Mouse (Mus musculus) CH12.LX (cell line): Measurements from ENCODE around the gene Gga1. TPM values are rescaled to one million over a fixed set of nuclear protein-coding genes. Genes with fewer than 3 reads are reported as not detected.

Source experiments
- DNase-seq: peaks from one replicate; pipeline ENCODE4 v3.0.0-alpha.2; 2013; ENCODE audit errors: extremely low read depth
- H3K27ac ChIP-seq: 2 replicates; pipeline ENCODE4 v1.5.1; 2012; ENCODE audit warnings: low read depth, mild to moderate bottlenecking, control low read depth, moderate library complexity; ENCODE audit not compliant: insufficient read depth
- H3K27me3 ChIP-seq: replicated peaks from 2 replicates; pipeline ENCODE3; 2012; ENCODE audit warnings: inconsistent platforms
- H3K36me3 ChIP-seq, 2 experiments: replicated peaks in 1 of 2; 2 replicates each; pipeline versions ENCODE3 to v1.6.1; 2012; ENCODE audit warnings: inconsistent platforms in 1 of 2, low read length in 1 of 2, mild to moderate bottlenecking in 1 of 2, mixed read lengths in 1 of 2, moderate library complexity in 1 of 2; ENCODE audit not compliant: control insufficient read depth in 1 of 2, insufficient read depth in 1 of 2
- H3K4me1 ChIP-seq, 2 experiments: 2 replicates each; pipeline ENCODE4 v1.6.1; 2012; ENCODE audit warnings: inconsistent platforms in 1 of 2, moderate library complexity in 1 of 2; ENCODE audit not compliant: insufficient read depth in 2 of 2, control insufficient read depth in 1 of 2
- H3K4me2 ChIP-seq: 2 replicates; pipeline ENCODE4 v1.6.1; 2012; ENCODE audit warnings: low read depth, mild to moderate bottlenecking, control low read depth; ENCODE audit not compliant: poor library complexity, insufficient read depth, severe bottlenecking
- H3K4me3 ChIP-seq, 3 experiments: fragments of 150-350 bp in 1 of 3; sonication (generic) in 1 of 3; replicated peaks in 1 of 3; 2 replicates each; pipeline versions ENCODE3 to v1.5.1; 2011 to 2012; ENCODE audit warnings: low read depth in 2 of 3, low read length in 2 of 3, mild to moderate bottlenecking in 2 of 3, moderate library complexity in 2 of 3, control low read depth in 1 of 3, improper control_type of control experiment in 1 of 3, inconsistent platforms in 1 of 3, mixed read lengths in 1 of 3; ENCODE audit not compliant: poor library complexity in 1 of 3
- H3K79me2 ChIP-seq: replicated peaks from 2 replicates; pipeline ENCODE4 v1.6.1; 2012; ENCODE audit warnings: mild to moderate bottlenecking, moderate library complexity; ENCODE audit not compliant: control insufficient read depth, poor library complexity, insufficient read depth, severe bottlenecking; ENCODE audit errors: extremely low read depth
- H3K9ac ChIP-seq: 2 replicates; pipeline ENCODE4 v1.6.1; 2012; ENCODE audit warnings: low read depth, mild to moderate bottlenecking, control low read depth, moderate library complexity; ENCODE audit not compliant: insufficient read depth
- H3K9me3 ChIP-seq: replicated peaks from 2 replicates; pipeline ENCODE3; 2012; ENCODE audit warnings: low read length, inconsistent platforms, mixed read lengths
- BHLHE40 ChIP-seq: IDR thresholded peaks from 2 replicates; pipeline ENCODE4 v1.6.1; 2011; ENCODE audit warnings: mild to moderate bottlenecking, low read depth, low read length, improper control_type of control experiment
- CTCF ChIP-seq, 2 experiments: IDR thresholded peaks in 1 of 2; conservative IDR thresholded peaks in 1 of 2; 2 replicates each; pipeline ENCODE4 v1.5.1; 2011 to 2012; ENCODE audit warnings: low read depth in 2 of 2, low read length in 2 of 2, improper control_type of control experiment in 1 of 2, inconsistent platforms in 1 of 2, mild to moderate bottlenecking in 1 of 2, moderate library complexity in 1 of 2
- ELF1 ChIP-seq: IDR thresholded peaks from 2 replicates; pipeline ENCODE4 v1.6.1; 2014; ENCODE audit warnings: low read depth, mild to moderate bottlenecking, inconsistent platforms, low read length, improper control_type of control experiment
- EP300 ChIP-seq: IDR thresholded peaks from 2 replicates; pipeline ENCODE4 v1.6.1; 2011; ENCODE audit warnings: low read length, improper control_type of control experiment
- JUND ChIP-seq: conservative IDR thresholded peaks from 2 replicates; pipeline ENCODE4 v1.6.1; 2011; ENCODE audit warnings: low read depth, low read length, improper control_type of control experiment
- KAT2A ChIP-seq: IDR thresholded peaks from 2 replicates; pipeline ENCODE4 v1.6.1; 2012; ENCODE audit warnings: low read length, improper control_type of control experiment, inconsistent platforms; ENCODE audit not compliant: insufficient replicate concordance
- MAFK ChIP-seq: IDR thresholded peaks from 2 replicates; pipeline ENCODE4 v1.6.1; 2011; ENCODE audit warnings: low read length, improper control_type of control experiment; ENCODE audit not compliant: insufficient replicate concordance
- MAZ ChIP-seq: IDR thresholded peaks from 2 replicates; pipeline ENCODE4 v1.6.1; 2012; ENCODE audit warnings: low read depth, mild to moderate bottlenecking, inconsistent platforms, low read length, improper control_type of control experiment, moderate library complexity
- MXI1 ChIP-seq: IDR thresholded peaks from 2 replicates; pipeline ENCODE4 v1.6.1; 2011; ENCODE audit warnings: mild to moderate bottlenecking, low read depth, low read length, improper control_type of control experiment
- NELFE ChIP-seq: IDR thresholded peaks from 2 replicates; pipeline ENCODE4 v1.6.1; 2011; ENCODE audit warnings: low read depth, low read length, improper control_type of control experiment
- NRF1 ChIP-seq: IDR thresholded peaks from 2 replicates; pipeline ENCODE4 v1.6.1; 2014; ENCODE audit warnings: low read depth, mild to moderate bottlenecking, inconsistent platforms, low read length, improper control_type of control experiment, moderate library complexity
- PAX5 ChIP-seq: IDR thresholded peaks from 2 replicates; pipeline ENCODE4 v1.6.1; 2012; ENCODE audit warnings: low read length, inconsistent platforms, mixed read lengths
- POLR2AphosphoS2 ChIP-seq: IDR thresholded peaks from 2 replicates; pipeline ENCODE4 v1.6.1; 2011; ENCODE audit warnings: low read depth, low read length, improper control_type of control experiment
- RAD21 ChIP-seq: IDR thresholded peaks from 2 replicates; pipeline ENCODE4 v1.6.1; 2011; ENCODE audit warnings: low read depth, mild to moderate bottlenecking, low read length, improper control_type of control experiment, moderate library complexity
- SMC3 ChIP-seq: IDR thresholded peaks from 2 replicates; pipeline ENCODE4 v1.6.1; 2011; ENCODE audit warnings: low read depth, low read length, improper control_type of control experiment
- TBP ChIP-seq: conservative IDR thresholded peaks from 2 replicates; pipeline ENCODE4 v1.6.1; 2011; ENCODE audit warnings: low read depth, low read length, improper control_type of control experiment
- TCF12 ChIP-seq: IDR thresholded peaks from 2 replicates; pipeline ENCODE4 v1.6.1; 2014; ENCODE audit warnings: low read depth, mild to moderate bottlenecking, inconsistent platforms, low read length, improper control_type of control experiment
- UBTF ChIP-seq: IDR thresholded peaks from 2 replicates; pipeline ENCODE4 v1.6.1; 2012; ENCODE audit warnings: low read depth, mild to moderate bottlenecking, inconsistent platforms, low read length, improper control_type of control experiment, moderate library complexity
- ZMIZ1 ChIP-seq: IDR thresholded peaks from 2 replicates; pipeline ENCODE4 v1.6.1; 2012; ENCODE audit warnings: low read depth, mild to moderate bottlenecking, inconsistent platforms, low read length, improper control_type of control experiment
- dilution Hi-C: fragments of 300-500 bp; cut with MboI; formaldehyde crosslinking; loops from 2 replicates; pipeline ENCODE4 v1.14.3; 2020; ENCODE audit warnings: low sequenced_read_pairs; ENCODE audit not compliant: extremely low pct_unique_long_range_greater_than_20kb, extremely low pct_ligation_motif_present
- in situ Hi-C: fragments of 300-500 bp; cut with MboI; formaldehyde crosslinking; loops from 3 replicates; pipeline ENCODE4 v1.14.3; 2019; ENCODE audit warnings: low sequenced_read_pairs, low pct_ligation_motif_present, low pct_unique_long_range_greater_than_20kb, mixed read lengths
- polyA plus RNA-seq: library from polyadenylated mRNA; unstranded; fragments of >175 nt; gene quantifications from 2 replicates; pipeline ENCODE4 v1.2.1, GENCODE M21; 2012; ENCODE audit warnings: low read depth; ENCODE audit not compliant: insufficient read length
- total RNA-seq, 2 experiments: library from RNA; depleted of rRNA; stranded (reverse); fragments of 300-350 nt in 1 of 2; fragments of >200 nt in 1 of 2; gene quantifications; 2 replicates each; pipeline ENCODE4 v1.2.3; 2012 to 2014

Gga1 gene
- total and polyA plus RNA-seq, 3 experiments: 5.7 to 24.5 (median 13.7) TPM

DNA sequence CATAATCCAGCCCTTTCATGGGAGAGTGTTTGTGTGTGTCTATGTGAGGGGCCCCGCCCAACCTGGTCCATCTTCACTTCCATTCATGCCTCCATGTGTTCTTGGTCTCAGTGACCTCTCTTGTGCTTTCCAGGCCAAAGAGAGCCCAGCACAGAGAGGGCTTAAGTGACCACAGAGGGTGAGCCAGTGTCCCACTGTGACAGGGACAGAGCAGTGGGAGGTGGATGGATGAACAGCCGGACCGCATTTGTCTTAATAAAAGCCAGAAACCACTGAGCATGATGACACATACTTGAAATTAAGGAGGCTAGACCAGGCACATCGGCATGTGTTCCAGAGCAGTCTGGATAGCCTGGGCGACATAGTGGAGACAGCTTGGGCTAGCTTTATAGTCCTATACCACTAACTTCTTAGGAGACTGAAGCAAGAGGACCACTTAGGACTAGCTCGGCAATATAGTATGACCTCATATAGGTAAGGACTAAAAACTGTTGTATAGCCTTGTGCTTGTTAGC, 53.3 kb downstream of the Gga1 start:
- H3K9me3 ChIP-seq: no peaks in the 10 kb centered on the region
- H3K4me1 ChIP-seq: peaks cover 9 to 41% of the 10 kb centered on the region in 2 experiments; a peak in 3 of 4 replicates
- 0 out of 2 replicates have a peak overlapping the region, but pooled peaks have one; percentile 22 for H3K27ac ChIP-seq
- TF ChIP-seq PAX5 (no peak), CTCF (conservative IDR thresholded peaks at IDR 0.05 in 1 of 2, IDR thresholded peaks at IDR 0.05 in 1 of 2; ENCODE audit: low read depth in 2 of 2, low read length in 2 of 2) (no peak), ZMIZ1 (no peak), NRF1 (no peak)
- TF ChIP-seq, all 38 proteins: peak for 0
- dilution Hi-C loops: no loop called here
- Histone ChIP-seq H3K27me3 (no peaks in the 10 kb centered on the region), H3K9ac (no peak overlapping the region), H3K4me3 (no peak overlapping the region), H3K4me2 (no peak overlapping the region), H3K36me3 (peaks cover 12 to 25% of the 10 kb centered on the region in 2 experiments), H3K79me2 (peaks cover 4% of the 10 kb centered on the region; the same call in 1 of the 2 replicates)
- no peak for DNase-seq
- in situ Hi-C loops: no loop called here

DNA sequence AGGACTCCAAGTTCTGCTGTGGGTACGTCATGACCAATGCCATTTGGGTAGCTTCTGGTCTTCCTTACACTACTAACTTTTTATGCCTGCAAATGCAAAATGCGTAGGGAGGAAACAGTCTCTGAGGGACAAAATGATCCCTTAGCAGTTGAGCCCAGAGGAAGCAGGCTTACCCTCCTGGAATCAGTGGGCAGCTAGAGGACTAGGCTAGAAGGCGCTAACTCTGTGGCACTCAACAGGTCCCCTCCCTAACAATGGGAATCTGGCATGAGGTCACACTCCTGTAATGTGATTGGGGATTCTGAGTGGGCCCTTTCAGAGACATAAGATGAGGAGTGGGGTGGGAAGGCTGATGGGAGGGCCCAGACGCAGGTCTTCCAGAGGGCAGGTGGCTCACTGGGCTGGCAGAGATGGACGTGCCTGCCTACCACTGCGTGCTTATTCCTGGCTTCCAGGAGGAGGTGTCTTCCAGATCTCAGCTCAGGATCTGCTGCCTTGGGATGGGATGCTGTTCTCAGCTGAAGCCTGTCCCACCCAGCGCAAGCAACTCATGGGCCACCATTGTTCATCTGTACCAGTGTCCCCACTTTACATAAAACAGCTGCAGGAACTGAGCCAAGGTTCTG, 53.9 kb downstream of the Gga1 start:
- no peak overlapping the region for H3K9ac ChIP-seq
- no peak for DNase-seq
- H3K27me3 ChIP-seq: no peaks in the 10 kb centered on the region
- H3K4me1 ChIP-seq: peaks cover 4 to 37% of the 10 kb centered on the region in 2 experiments
- in situ Hi-C loops (no loop called here), dilution Hi-C loops (no loop called here)
- H3K36me3 ChIP-seq: peaks cover 12 to 25% of the 10 kb centered on the region in 2 experiments
- H3K4me2 ChIP-seq: no peak overlapping the region
- peaks cover 11% of the 10 kb centered on the region; the same call in 1 of the 2 replicates for H3K79me2 ChIP-seq
- TF ChIP-seq TBP (no peak), MAFK (no peak), PAX5 (no peak), SMC3 (no peak), POLR2AphosphoS2 (peak; percentile 64; the same call in 1 of the 2 replicates), ZMIZ1 (0 out of 2 replicates have a peak, but pooled peaks have one; percentile 7)
- TF ChIP-seq, all 38 proteins: peak for 2
- Histone ChIP-seq H3K4me3 (no peak overlapping the region), H3K9me3 (no peaks in the 10 kb centered on the region), H3K27ac (peak overlapping the region; percentile 18; the same call in 1 of the 2 replicates)

DNA sequence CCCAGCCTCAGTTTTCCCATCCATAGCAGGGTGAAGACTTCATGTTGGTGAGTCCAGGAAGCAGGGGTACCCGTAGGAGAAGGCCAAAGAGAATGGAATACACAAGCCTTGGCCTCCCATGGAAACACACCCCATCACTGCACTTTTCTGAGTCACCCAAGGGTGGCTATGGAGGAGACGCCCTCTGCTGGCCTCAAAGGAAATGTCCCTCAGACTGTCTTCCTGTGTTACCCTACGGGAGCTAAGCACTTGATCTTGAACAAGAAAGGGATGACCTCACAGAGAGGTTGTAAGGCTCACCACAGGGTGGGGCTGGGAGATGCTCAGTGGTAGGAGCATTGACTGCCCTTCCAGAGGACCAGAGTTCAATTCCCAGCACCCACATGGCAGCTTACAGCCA, 54.6 kb downstream of the Gga1 start:
- H3K4me3 ChIP-seq: no peak overlapping the region
- H3K9ac ChIP-seq: no peak overlapping the region
- no peaks in the 10 kb centered on the region for H3K27me3 ChIP-seq
- peaks cover 8 to 40% of the 10 kb centered on the region in 2 experiments for H3K4me1 ChIP-seq
- peaks cover 16% of the 10 kb centered on the region; the same call in 1 of the 2 replicates for H3K79me2 ChIP-seq
- peak; percentile 90 for DNase-seq
- H3K36me3 ChIP-seq: peaks cover 14 to 31% of the 10 kb centered on the region in 2 experiments
- H3K9me3 ChIP-seq: no peaks in the 10 kb centered on the region
- peak; percentile 56; the same call in 1 of the 2 replicates for TF ChIP-seq MAZ
- peak; percentile 10; the same call in 1 of the 2 replicates for TF ChIP-seq BHLHE40
- 0 out of 2 replicates have a peak, but pooled peaks have one; percentile 10 for TF ChIP-seq EP300
- TF ChIP-seq CTCF (conservative IDR thresholded peaks at IDR 0.05 in 1 of 2, IDR thresholded peaks at IDR 0.05 in 1 of 2; ENCODE audit: low read depth in 2 of 2, low read length in 2 of 2): peak; percentile 70 to 94
- TF ChIP-seq ZMIZ1: 0 out of 2 replicates have a peak, but pooled peaks have one; percentile 12
- TF ChIP-seq RAD21: peak; percentile 73
- no peak for TF ChIP-seq MXI1
- no peak for TF ChIP-seq NELFE
- TF ChIP-seq UBTF: no peak
- TF ChIP-seq TCF12: peak; percentile 9; the same call in 1 of the 2 replicates
- 0 out of 2 replicates have a peak, but pooled peaks have one; percentile 16 for TF ChIP-seq KAT2A
- peak; percentile 54 for TF ChIP-seq JUND
- peak; percentile 90 for TF ChIP-seq SMC3
- peak; percentile 41 for TF ChIP-seq ELF1
- H3K4me2 ChIP-seq: no peak overlapping the region
- in situ Hi-C loops (no loop called here), dilution Hi-C loops (no loop called here)
- no peak overlapping the region for H3K27ac ChIP-seq
